Mouse (Mus musculus): ENCODE measurements around the gene Pa2g4. TPM values are rescaled to one million over a fixed set of nuclear protein-coding genes. Genes with fewer than 3 reads are reported as not detected.

The Pa2g4 gene
- polyA plus RNA-seq, 1 experiment: 396 TPM

DNA sequence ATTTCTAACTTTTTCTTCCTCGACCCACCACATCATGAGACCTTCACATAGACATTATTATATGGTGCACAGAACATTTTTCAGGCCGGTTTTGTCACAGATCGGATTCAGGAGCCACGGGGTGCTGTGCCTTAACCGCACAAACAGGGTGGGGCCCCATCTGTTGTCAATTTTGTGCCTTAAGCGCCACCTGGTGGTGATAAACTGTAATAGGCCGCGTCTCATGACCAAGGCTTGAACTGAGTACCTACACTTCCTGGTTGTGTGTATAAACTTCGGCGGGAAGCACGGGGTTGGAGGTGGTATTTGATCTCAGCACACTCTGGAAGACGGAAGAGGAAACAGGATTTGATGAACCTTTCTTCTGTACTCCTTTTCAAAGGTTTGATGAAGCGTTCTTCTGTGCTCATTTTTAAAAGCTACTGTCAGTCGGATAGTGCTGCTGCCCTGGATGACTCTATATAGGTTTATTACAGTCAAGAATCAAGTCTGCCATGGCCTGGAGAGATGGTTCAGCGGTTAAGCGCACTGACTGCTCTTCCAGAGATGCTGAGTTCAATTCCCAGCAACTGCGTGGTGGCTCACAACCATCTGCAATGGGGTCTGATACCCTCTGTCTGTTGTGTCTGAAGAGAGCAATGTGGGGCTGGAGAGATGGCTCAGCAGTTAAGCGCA is 29.4 kb downstream of the Pa2g4 start:
- H3K27ac ChIP-seq (ENCODE audit: insufficient read depth, low read length): no peak overlapping the region
- no peaks in the 10 kb centered on the region for H3K9me3 ChIP-seq (replicated peaks; ENCODE audit: control insufficient read depth, insufficient read depth, low read length, poor library complexity, severe bottlenecking)
- no peak for TF ChIP-seq POLR2A (IDR thresholded peaks at IDR 0.05; ENCODE audit: insufficient read depth, low read length)
- TF ChIP-seq CTCF (IDR thresholded peaks at IDR 0.05; ENCODE audit: low read depth, low read length): peak; percentile 69
- 0 out of 2 replicates have a peak, but pooled peaks have one; percentile 51 for TF ChIP-seq EP300 (IDR thresholded peaks at IDR 0.05; ENCODE audit: insufficient read depth, low read depth, low read length)
- no peak overlapping the region for H3K4me3 ChIP-seq (ENCODE audit: low read depth, low read length)
- H3K9ac ChIP-seq (ENCODE audit: low read depth, poor library complexity, severe bottlenecking): no peak overlapping the region
- H3K36me3 ChIP-seq (ENCODE audit: control insufficient read depth, insufficient read depth, low read length, poor library complexity, severe bottlenecking): no peaks in the 10 kb centered on the region
- no peaks in the 10 kb centered on the region for H3K4me1 ChIP-seq (ENCODE audit: control insufficient read depth, insufficient read depth, low read length)
- H3K27me3 ChIP-seq (ENCODE audit: control insufficient read depth, insufficient read depth, low read length, poor library complexity, severe bottlenecking): no peaks in the 10 kb centered on the region

DNA sequence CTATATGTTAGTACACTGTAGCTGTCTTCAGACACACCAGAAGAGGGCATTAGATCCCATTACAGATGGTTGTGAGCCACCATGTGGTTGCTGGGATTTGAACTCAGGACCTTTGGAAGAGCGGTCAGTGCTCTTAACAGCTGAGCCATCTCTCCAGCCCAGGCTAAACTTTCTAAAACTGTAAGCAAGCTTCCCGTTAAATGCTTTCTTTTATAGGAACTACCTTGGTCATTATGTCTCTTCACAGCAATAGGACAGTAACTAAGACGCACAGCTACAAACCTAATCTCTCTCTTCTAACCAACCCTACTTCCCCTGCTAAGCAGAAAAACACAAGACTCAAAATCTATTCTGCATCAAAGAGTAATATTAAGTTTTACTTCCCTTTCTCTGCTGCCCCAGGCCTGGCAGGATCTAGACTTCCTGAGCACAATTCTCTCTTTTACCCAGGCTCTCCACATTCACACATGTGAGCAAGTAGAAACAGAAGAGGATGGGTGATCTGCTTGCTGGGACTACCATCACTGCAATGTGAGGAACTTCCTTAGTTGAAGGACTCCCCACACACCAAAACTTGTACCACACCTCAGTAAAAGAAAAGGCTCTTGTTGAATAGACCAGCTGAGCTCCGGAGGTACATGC is 30.0 kb downstream of the Pa2g4 start:
- Histone ChIP-seq H3K9me3 (replicated peaks; ENCODE audit: control insufficient read depth, insufficient read depth, low read length, poor library complexity, severe bottlenecking) (no peaks in the 10 kb centered on the region), H3K36me3 (ENCODE audit: control insufficient read depth, insufficient read depth, low read length, poor library complexity, severe bottlenecking) (no peaks in the 10 kb centered on the region), H3K27ac (ENCODE audit: insufficient read depth, low read length) (no peak overlapping the region), H3K4me1 (ENCODE audit: control insufficient read depth, insufficient read depth, low read length) (no peaks in the 10 kb centered on the region), H3K9ac (ENCODE audit: low read depth, poor library complexity, severe bottlenecking) (no peak overlapping the region), H3K27me3 (ENCODE audit: control insufficient read depth, insufficient read depth, low read length, poor library complexity, severe bottlenecking) (no peaks in the 10 kb centered on the region), H3K4me3 (ENCODE audit: low read depth, low read length) (no peak overlapping the region)
- TF ChIP-seq POLR2A (IDR thresholded peaks at IDR 0.05; ENCODE audit: insufficient read depth, low read length): no peak
- no peak for TF ChIP-seq EP300 (IDR thresholded peaks at IDR 0.05; ENCODE audit: insufficient read depth, low read depth, low read length)
- TF ChIP-seq CTCF (IDR thresholded peaks at IDR 0.05; ENCODE audit: low read depth, low read length): no peak

DNA sequence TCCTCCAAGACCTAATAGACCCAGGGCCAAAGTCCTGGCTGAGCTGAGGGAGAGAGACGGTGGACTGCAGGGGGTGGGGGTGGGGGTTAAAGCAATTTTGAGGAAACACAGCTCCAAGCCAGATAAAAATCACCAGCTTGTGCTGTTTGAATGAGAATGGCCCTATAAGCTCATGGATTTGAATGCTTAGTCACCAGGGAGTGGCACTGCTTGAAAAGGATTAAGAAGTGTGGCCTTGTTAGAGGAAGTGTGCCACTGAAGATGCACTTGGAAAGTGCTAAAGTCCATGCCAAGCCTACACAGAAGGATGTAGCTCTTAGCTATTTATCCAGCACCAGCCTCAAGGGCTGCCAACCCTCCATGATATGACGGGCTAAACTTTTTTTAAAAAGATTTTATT is 30.6 kb downstream of the Pa2g4 start:
- H3K4me1 ChIP-seq (ENCODE audit: control insufficient read depth, insufficient read depth, low read length): no peaks in the 10 kb centered on the region
- H3K27me3 ChIP-seq (ENCODE audit: control insufficient read depth, insufficient read depth, low read length, poor library complexity, severe bottlenecking): no peaks in the 10 kb centered on the region
- no peaks in the 10 kb centered on the region for H3K9me3 ChIP-seq (replicated peaks; ENCODE audit: control insufficient read depth, insufficient read depth, low read length, poor library complexity, severe bottlenecking)
- no peaks in the 10 kb centered on the region for H3K36me3 ChIP-seq (ENCODE audit: control insufficient read depth, insufficient read depth, low read length, poor library complexity, severe bottlenecking)
- no peak overlapping the region for H3K27ac ChIP-seq (ENCODE audit: insufficient read depth, low read length)
- no peak for TF ChIP-seq CTCF (IDR thresholded peaks at IDR 0.05; ENCODE audit: low read depth, low read length)
- TF ChIP-seq POLR2A (IDR thresholded peaks at IDR 0.05; ENCODE audit: insufficient read depth, low read length): no peak
- TF ChIP-seq EP300 (IDR thresholded peaks at IDR 0.05; ENCODE audit: insufficient read depth, low read depth, low read length): no peak
- H3K9ac ChIP-seq (ENCODE audit: low read depth, poor library complexity, severe bottlenecking): no peak overlapping the region
- no peak overlapping the region for H3K4me3 ChIP-seq (ENCODE audit: low read depth, low read length)

DNA sequence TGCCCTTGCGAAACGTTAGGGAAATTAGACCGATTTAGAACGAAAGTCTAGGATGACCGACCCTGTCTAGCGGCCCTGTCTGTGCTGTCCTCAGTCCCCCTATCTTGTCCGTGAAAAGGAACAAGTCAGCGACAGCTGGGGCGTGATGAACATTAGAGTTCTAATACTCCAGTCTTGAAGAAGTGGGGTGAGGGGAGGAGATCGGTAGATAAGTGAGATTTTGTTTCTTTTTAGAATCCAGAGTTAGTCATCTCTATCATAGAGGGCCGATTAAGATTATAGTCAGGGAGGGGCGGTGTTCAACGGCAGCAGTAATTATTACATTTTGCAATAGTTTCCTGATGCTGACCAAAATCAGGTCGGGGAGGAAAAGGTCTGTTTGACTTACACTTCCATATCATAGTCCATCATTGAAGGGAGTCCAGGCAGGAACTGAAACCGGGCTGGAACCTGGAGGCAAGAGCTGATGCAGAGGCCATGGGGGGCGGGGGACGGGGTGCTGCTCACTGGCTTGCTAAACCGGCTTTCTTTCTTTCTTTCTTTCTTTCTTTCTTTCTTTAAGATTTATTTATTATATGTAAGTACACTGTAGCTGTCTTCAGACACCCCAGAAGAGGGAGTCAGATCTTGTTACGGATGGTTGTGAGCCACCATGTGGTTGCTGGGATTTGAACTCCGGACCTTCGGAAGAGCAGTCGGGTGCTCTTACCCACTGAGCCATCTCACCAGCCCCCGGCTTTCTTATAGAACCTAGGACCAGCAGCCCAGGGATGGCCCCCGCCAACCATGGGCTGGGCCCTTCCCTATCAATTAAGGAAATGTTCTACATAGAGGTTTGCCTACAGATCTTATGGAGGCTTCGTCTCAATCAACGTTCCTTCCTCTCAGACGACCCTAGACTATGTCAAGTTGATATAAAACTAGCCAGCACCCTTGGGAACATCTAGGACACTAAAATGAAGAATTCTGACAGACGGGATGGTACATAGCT is 39.1 kb downstream of the Pa2g4 start:
- H3K4me1 ChIP-seq (ENCODE audit: control insufficient read depth, insufficient read depth, low read length): no peaks in the 10 kb centered on the region
- no peaks in the 10 kb centered on the region for H3K27me3 ChIP-seq (ENCODE audit: control insufficient read depth, insufficient read depth, low read length, poor library complexity, severe bottlenecking)
- peak overlapping the region; percentile 51 for H3K9ac ChIP-seq (ENCODE audit: low read depth, poor library complexity, severe bottlenecking)
- no peaks in the 10 kb centered on the region for H3K36me3 ChIP-seq (ENCODE audit: control insufficient read depth, insufficient read depth, low read length, poor library complexity, severe bottlenecking)
- peak overlapping the region; percentile 24; the same call in 1 of the 2 replicates for H3K27ac ChIP-seq (ENCODE audit: insufficient read depth, low read length)
- peak overlapping the region; percentile 85 for H3K4me3 ChIP-seq (ENCODE audit: low read depth, low read length)
- TF ChIP-seq POLR2A (IDR thresholded peaks at IDR 0.05; ENCODE audit: insufficient read depth, low read length) (no peak), EP300 (IDR thresholded peaks at IDR 0.05; ENCODE audit: insufficient read depth, low read depth, low read length) (no peak), CTCF (IDR thresholded peaks at IDR 0.05; ENCODE audit: low read depth, low read length) (no peak)
- H3K9me3 ChIP-seq (replicated peaks; ENCODE audit: control insufficient read depth, insufficient read depth, low read length, poor library complexity, severe bottlenecking): no peaks in the 10 kb centered on the region

DNA sequence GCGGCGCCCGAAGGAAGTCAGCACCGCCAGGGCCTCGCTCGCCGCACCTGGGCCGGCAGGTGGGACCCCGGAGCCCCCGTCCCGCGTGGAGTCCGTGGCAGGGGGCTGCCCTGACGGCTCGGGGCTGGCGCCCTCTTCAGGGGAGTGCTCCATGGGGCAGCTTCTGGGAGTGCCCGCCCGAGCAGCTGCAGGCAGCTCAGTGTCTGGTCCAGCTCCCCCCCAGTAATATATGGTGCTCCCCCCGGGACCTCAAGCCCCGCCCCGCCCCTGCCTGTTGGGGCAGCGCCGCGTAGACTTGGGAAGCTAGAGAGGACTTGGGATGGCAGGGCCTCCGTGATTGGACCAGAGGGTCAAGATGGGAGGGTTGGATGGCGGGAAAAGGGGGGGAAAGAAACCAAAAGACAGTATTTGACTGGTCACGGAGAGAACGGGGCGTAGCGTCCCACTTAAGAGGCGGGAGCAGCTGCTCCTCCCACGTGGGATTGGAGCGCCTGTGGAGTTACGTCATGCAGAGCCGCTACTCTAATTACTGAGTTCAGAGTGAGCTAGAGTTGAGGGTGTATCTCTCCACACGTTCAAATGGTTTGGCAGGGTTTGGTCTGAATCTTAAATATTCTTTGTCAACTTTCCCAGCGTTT is 40.0 kb downstream of the Pa2g4 start, which contains the start of gene Esyt1:
Gene Esyt1 (minus strand): TSS at position 201 of the 638 bp plus-strand sequence.
- H3K27ac ChIP-seq (ENCODE audit: insufficient read depth, low read length): peak within 1 kb of the TSS; percentile 24; the same call in 1 of the 2 replicates
- TF ChIP-seq EP300 (IDR thresholded peaks at IDR 0.05; ENCODE audit: insufficient read depth, low read depth, low read length) (no peak), POLR2A (IDR thresholded peaks at IDR 0.05; ENCODE audit: insufficient read depth, low read length) (no peak), CTCF (IDR thresholded peaks at IDR 0.05; ENCODE audit: low read depth, low read length) (peak; percentile 22)

More for the DNA sequence above, 40.0 kb downstream of the Pa2g4 start, which contains the start of gene Esyt1:
- Histone ChIP-seq H3K36me3 (ENCODE audit: control insufficient read depth, insufficient read depth, low read length, poor library complexity, severe bottlenecking) (no peaks in the 10 kb centered on the region), H3K4me1 (ENCODE audit: control insufficient read depth, insufficient read depth, low read length) (no peaks in the 10 kb centered on the region), H3K27me3 (ENCODE audit: control insufficient read depth, insufficient read depth, low read length, poor library complexity, severe bottlenecking) (no peaks in the 10 kb centered on the region), H3K9me3 (replicated peaks; ENCODE audit: control insufficient read depth, insufficient read depth, low read length, poor library complexity, severe bottlenecking) (no peaks in the 10 kb centered on the region), H3K4me3 (ENCODE audit: low read depth, low read length) (peak within 1 kb of the TSS; percentile 85), H3K9ac (ENCODE audit: low read depth, poor library complexity, severe bottlenecking) (peak within 1 kb of the TSS; percentile 75)
